Mouse (Mus musculus) adrenal gland, postnatal 10 days (tissue): ENCODE measurements around the gene Bend7. TPM values are rescaled to one million over a fixed set of nuclear protein-coding genes. Genes with fewer than 3 reads are reported as not detected.

Experiments
- total RNA-seq, 2 experiments: library from RNA; stranded (reverse); gene quantifications; 2 replicates each; pipeline ENCODE4 v1.2.3; 2021

The Bend7 gene
- total RNA-seq, 2 experiments from 2014 or later, result 14.5 to 17.6 TPM

Other genes starting within 250 kb of the Bend7 start
- 10 to 100 TPM; 34.6 to 40.0 TPM for gene Prpf18, start 65.7 kb upstream of the Bend7 start, total RNA-seq
- 10 to 100 TPM; 46.7 to 47.2 TPM for gene Sephs1, start 163.7 kb downstream of the Bend7 start, total RNA-seq
- 100 to 1,000 TPM; 342 to 407 TPM for gene Phyh, start 201.2 kb downstream of the Bend7 start, total RNA-seq